Mouse (Mus musculus): ENCODE results near the gene Gon7. TPM values are rescaled to one million over a fixed set of nuclear protein-coding genes. Genes with fewer than 3 reads are reported as not detected.

Gon7 gene
- 15.6 and 16.9 TPM in 2 replicates for total RNA-seq (2021)
- long read RNA-seq, experiment 1, transcript Gon7-201 (2 exons, 1,152 nt) = major isoform, 9 of 11 reads
- long read RNA-seq, experiment 1, partial matches to known transcripts = 2 of 11 reads
- long read RNA-seq, experiment 1, other reads (novel, unspliced or antisense) = 0 of 11 reads
- long read RNA-seq, experiment 2, transcript Gon7-201 (2 exons, 1,152 nt) = major isoform, 10 of 13 reads
- long read RNA-seq, experiment 2, partial matches to known transcripts = 0 of 13 reads
- long read RNA-seq, experiment 2, other reads (novel, unspliced or antisense) = 2 of 13 reads

- DNase-seq = peak; percentile 98
Observed at GRCm38 (mm10) chr12:102757689-102758402, at the start of gene Gon7, which contains the start of the genes Gm28051 and Ubr7. Gene Gon7, minus strand, starts transcription at chr12:102757803. Gene Gm28051, minus strand, starts transcription at chr12:102757765. Gene Ubr7, plus strand, starts transcription at chr12:102757967.

GRCm38 (mm10) chr12:102799528-102799927 is 41.9 kb upstream of the Gon7 start:
- DNase-seq = no peak

- DNase-seq = no peak
Observed at GRCm38 (mm10) chr12:102787927-102788326, 30.3 kb upstream of the Gon7 start.

GRCm38 (mm10) chr12:102785593-102785985 is 28.0 kb upstream of the Gon7 start:
- DNase-seq = no peak

- DNase-seq = no peak
Observed at GRCm38 (mm10) chr12:102784899-102785592, 27.4 kb upstream of the Gon7 start.

- no peak for DNase-seq
Observed at GRCm38 (mm10) chr12:102782841-102783240, 25.2 kb upstream of the Gon7 start.

GRCm38 (mm10) chr12:102779452-102779851 is 21.8 kb upstream of the Gon7 start:
- DNase-seq = peak; percentile 31

GRCm38 (mm10) chr12:102778151-102778550 is 20.5 kb upstream of the Gon7 start:
- no peak for DNase-seq

GRCm38 (mm10) chr12:102776035-102776434 is 18.4 kb upstream of the Gon7 start:
- DNase-seq = no peak

- DNase-seq = no peak
Observed at GRCm38 (mm10) chr12:102772676-102773075, 15.1 kb upstream of the Gon7 start.

- DNase-seq = no peak
Observed at GRCm38 (mm10) chr12:102771601-102772000, 14.0 kb upstream of the Gon7 start.

GRCm38 (mm10) chr12:102769000-102769399 is 11.4 kb upstream of the Gon7 start:
- DNase-seq = no peak

GRCm38 (mm10) chr12:102763696-102764095 is 6.1 kb upstream of the Gon7 start:
- DNase-seq = peak; percentile 59

GRCm38 (mm10) chr12:102761668-102762067 is 4.1 kb upstream of the Gon7 start:
- DNase-seq = no peak

- DNase-seq = peak; percentile 51
Observed at GRCm38 (mm10) chr12:102758936-102759335, 1.3 kb upstream of the Gon7 start.

GRCm38 (mm10) chr12:102758403-102758756 is 777 bp upstream of the Gon7 start, which contains the start of gene Gm20604:
Gene Gm20604, minus strand, starts transcription at chr12:102758672.
- DNase-seq = no peak

GRCm38 (mm10) chr12:102757055-102757688 is 431 bp downstream of the Gon7 start:
- DNase-seq = peak; percentile 93

GRCm38 (mm10) chr12:102756304-102756703 is 1.3 kb downstream of the Gon7 start:
- peak; percentile 56 for DNase-seq

GRCm38 (mm10) chr12:102748256-102748655 is 9.3 kb downstream of the Gon7 start:
- DNase-seq = no peak

- no peak for DNase-seq
Observed at GRCm38 (mm10) chr12:102744839-102745238, 12.8 kb downstream of the Gon7 start.

- peak; percentile 95 for DNase-seq
Observed at GRCm38 (mm10) chr12:102743589-102744574, 13.7 kb downstream of the Gon7 start, which contains the start of the genes Moap1 and Tmem251. Gene Moap1, minus strand, starts transcription at chr12:102743661. Gene Tmem251, plus strand, starts transcription at chr12:102743762.

All from adrenal gland, postnatal 14 days (tissue).